Mouse (Mus musculus) layer of hippocampus, adult 8-10 months (tissue): ENCODE data around the gene Tut7. TPM values are rescaled to one million over a fixed set of nuclear protein-coding genes. Genes with fewer than 3 reads are reported as not detected.

ENCODE experiments used
- total RNA-seq, 4 experiments: library from RNA; stranded (reverse); gene quantifications; 2 replicates each; pipeline ENCODE4 v1.2.4; 2022

The Tut7 gene
- total RNA-seq, 4 experiments from 2014 or later: 61.3 to 71.4 (median 63.6) TPM

Other genes starting within 250 kb of the Tut7 start
- 100 to 1,000 TPM; 331 to 365 (median 343) TPM for gene Agtpbp1, start 237.9 kb downstream of the Tut7 start, total RNA-seq
- gene Naa35, start 237.9 kb downstream of the Tut7 start, total RNA-seq: 100 to 1,000 TPM in 3 of 4 experiments, 10 to 100 TPM in 1; 99.8 to 121 (median 105) TPM
- gene Golm1, start 147.3 kb downstream of the Tut7 start, total RNA-seq: 10 to 100 TPM; 63.1 to 72.1 (median 63.7) TPM
- gene 4921517D22Rik, start 129.0 kb downstream of the Tut7 start, total RNA-seq: not detected
- gene Spata31d1a, start 112.8 kb downstream of the Tut7 start, total RNA-seq: under 1 TPM; 0.18 to 0.47 (median 0.22) TPM
- under 1 TPM in 2 of 4 experiments, not detected in 2; 0.09 to 0.18 TPM for gene Spata31d1b, start 110.9 kb downstream of the Tut7 start, total RNA-seq
- not detected for gene Spata31d1d, start 91.4 kb downstream of the Tut7 start, total RNA-seq
- gene 1700014D04Rik, start 76.4 kb downstream of the Tut7 start, total RNA-seq: under 1 TPM; 0.31 to 0.79 (median 0.36) TPM
- 100 to 1,000 TPM; 127 to 147 (median 136) TPM for gene Isca1, start 53.3 kb downstream of the Tut7 start, total RNA-seq
- gene Gm49354, start 40.9 kb downstream of the Tut7 start, total RNA-seq: not detected